Mouse (Mus musculus): Measurements from ENCODE around the gene Txndc11.

Gene Txndc11

DNA sequence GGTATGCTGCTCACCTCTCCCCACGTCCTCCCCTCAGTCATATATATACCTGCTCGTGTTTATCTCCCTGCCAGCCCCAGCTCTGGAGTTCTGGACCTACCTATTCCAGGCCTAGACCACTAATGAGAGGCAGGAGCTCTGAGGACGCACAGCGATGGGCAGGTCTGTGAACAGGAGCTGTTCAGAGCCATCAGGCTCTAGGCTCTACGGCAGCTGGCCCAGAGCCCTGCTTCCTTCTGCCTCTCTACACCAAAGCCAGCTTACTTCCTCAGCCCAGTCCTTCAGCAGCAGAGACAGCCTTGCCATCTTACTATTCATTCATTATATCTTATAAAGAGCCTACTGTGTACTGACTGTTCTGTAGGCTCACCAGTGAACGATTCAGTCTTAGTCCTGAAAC is 69.7 kb downstream of the Txndc11 start:
- no peak for DNase-seq

DNA sequence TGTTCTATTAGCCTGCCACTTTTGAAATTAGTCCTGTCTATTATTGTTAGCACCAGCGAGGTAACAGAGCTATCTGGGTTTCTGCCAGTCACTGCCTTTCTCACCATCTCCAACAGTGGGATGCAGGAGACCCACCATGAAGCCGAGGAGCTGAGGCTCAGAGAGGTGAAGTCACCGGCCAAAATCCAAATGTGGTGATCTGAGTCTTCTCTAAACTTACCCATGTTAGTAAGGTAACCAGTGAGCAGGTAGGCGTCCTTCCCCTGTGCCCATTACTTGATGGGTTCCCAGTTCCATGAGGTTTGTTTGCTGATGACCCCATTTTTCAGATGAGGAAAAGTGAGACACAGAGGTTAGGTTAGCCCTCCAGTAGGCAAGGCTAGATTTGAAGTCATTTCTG is 70.1 kb downstream of the Txndc11 start:
- DNase-seq = no peak

DNA sequence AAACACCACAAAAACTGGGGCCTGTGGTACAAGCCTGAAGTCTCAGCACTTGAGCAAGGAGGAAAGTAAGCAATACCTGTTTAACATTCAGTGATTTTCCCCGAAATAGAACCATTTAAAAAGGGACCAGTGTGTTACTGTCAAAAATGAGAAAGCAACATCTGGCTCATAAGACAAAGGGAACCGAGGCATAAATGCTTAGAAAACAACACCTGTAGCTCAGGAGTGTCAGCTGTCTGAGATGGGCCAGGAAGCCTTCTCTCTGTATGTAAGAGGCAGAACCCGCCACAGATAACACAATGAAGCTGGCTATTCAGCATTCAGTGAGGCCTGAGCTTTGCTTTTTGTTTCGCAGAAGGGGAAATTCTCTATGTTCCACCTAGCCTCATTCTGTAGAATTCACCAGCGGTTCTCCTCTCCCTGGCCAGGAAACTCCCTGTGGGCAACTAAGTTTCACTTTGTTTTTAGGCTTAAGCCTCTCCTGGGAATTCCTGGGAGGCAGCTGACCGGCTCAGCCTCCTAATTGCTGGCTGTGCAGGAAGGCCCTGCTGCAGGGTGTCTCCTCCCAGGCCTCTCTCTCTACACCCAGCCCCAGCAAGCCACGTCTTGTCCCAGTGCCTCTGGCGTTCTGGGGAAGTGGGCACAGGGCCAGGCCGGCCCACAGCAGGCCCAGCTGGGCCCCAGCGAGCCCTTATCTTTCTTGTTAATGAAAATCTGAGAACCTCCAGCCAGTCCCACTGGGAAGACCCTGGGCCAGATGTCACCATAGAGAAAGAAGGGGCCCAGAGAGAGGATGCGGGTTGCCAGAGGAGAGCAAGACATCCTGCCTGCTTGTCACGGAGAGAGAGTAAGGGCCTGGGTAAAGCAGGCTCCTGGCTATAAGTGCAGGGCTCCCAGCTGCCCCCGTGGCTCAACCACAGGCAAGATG is 71.4 kb downstream of the Txndc11 start:
- DNase-seq = peak; percentile 83

DNA sequence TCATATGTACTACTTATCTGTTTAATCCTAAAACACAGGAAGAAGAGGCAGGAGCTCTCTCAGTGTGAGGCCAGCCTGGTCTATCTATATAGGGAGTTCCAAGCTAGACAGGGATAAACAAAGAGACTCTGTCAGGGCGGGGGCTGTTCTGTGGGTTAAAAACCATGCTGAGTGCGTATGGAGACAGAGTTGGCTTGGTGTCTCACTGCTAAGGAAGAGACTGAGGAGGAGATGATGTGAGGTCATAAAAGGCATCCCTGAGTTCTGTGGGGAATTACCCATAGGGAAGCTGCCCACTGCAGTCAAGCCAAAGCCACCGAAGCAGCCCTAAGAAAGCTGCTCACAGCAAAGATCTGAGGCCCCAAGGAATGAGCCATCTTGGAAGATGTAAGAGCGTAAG is 73.8 kb downstream of the Txndc11 start, which contains the start of gene Snn:
TSS of gene Snn (plus strand) at position 301 of the 400 bp plus-strand sequence.
- DNase-seq = no peak

DNA sequence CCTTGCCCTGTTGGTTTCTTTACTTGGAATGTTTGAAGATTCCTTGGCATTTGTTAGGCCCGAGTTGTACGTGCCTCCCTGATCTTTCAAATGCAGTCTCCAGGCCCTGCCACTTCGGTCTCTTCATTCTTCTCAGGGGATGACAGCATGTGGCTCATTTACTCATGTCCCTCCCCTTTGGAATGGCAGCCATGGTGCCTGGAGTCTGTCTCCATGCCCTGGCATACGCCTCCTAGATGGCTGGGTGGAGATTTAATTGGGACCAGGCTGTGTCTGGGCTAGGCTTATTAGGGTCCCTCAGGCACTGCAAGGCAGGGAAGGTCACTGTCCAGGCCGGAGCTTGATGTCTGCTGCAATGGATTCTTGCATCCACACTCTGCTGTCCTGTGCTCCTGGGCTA is 78.5 kb downstream of the Txndc11 start:
- no peak for DNase-seq

DNA sequence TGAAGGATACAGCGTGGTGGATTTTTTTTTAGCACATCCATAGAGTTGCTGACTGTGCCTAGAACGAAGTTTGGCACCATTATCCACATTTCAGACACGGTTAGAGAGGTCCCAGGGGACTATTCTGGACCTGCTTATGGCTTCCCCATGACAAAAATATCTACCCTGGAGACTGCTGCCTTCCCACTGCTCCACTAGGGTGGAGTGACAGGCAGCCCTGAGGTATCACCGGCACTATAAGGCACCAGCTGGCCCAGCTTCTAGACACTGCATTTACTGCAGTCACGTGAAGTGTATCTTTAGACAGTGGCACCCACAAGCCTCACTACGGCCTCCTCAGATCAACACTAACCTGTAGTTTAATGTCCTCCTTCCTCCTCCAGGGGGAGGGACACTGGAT is 79.6 kb downstream of the Txndc11 start:
- DNase-seq = no peak

DNA sequence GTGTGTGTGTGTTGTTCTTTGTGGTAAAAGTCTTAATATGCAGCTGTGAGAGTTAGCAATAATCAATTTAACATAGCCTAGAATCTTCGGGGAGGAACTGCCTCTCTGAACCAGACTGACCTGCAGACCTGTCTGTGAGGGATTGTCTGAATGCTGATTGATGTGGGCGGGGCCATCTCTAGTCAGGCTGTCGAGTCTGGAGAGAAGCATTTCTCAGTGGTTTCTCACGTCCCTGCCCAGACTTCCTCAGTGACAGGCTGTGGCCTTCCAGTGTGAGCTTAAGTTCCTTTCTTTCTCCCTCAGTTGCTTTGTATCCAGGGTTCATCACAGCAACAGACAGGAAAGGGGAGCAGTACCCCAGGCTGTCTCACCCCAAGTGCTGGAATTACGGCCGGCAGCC is 80.0 kb downstream of the Txndc11 start:
- DNase-seq = no peak

DNA sequence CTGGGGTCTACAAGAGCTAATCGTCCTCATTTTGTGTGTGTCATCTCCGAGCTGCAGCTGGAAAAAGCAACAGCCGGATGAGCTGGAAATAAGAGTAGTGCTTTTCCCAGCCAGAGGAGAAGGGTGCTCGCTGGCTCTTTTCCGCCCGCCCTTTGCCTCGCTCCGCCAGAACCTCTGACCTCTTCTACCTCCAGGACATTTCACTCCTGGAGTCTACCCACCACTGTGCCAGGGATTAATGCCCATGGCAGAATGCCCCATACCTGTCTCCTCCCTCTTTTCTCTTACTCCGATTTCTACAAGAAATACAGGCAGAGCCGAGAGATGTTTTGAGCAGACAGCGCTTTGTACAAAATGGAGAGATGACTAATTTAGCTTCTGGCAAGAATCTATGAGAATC is 83.3 kb downstream of the Txndc11 start:
- no peak for DNase-seq

DNA sequence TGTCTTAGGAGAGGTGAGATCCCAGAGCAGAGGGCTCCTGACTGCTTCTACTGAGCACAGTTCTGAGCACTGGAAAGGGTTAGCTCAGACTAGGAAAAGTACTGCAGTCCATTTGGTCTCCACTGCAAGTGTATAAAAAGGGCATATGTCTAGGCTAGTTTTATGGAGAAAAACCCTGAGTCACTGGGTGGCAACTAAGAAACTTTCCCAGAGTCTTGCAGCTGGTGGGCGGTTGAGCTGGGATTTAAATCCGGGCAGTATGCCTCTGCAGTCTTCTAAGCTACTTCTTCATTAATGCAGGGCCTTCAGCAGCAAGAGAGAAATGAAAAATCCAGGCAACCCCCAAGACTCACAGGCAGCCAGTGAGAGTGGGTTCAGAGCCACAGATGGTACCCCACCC is 84.2 kb downstream of the Txndc11 start:
- no peak for DNase-seq

DNA sequence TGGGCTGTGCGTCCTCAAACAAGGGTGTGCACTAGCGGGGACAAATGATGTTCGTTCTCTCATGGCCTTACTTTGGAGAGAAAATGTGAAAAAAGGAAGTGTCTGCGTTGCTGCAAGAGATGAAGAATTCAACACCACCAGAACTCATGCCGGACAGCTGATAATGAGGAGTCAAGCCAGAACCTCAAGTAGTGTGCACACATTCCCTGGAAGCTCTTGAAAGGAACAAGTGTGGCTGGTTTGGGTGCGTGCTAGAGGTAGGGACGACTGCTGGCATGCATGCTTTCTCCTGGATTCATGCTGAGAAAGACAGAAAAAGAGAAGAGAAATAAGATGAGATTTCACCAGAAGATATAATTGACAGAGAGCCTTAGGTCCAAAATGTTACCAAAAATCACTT is 87.3 kb downstream of the Txndc11 start:
- peak; percentile 36 for DNase-seq

DNA sequence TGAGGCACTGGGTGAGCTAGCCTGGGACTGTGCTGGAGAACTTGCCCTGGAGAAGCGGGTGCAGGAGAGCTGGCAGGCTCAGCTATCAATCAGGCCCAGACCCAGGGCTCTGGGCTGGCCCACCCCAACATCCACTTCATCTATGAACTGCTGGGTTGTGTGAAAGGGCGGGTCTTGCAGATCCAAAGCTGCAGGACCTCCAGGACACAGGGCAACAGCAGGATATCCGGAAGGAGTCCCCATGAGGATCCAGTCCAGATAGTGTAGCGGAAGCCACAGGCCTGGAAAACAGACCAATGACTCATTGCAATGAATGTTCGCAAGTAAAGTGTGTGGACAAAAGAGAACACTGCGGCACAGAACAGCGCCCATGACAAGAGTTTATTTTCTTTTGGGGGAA is 88.0 kb downstream of the Txndc11 start:
- peak; percentile 46 for DNase-seq

DNA sequence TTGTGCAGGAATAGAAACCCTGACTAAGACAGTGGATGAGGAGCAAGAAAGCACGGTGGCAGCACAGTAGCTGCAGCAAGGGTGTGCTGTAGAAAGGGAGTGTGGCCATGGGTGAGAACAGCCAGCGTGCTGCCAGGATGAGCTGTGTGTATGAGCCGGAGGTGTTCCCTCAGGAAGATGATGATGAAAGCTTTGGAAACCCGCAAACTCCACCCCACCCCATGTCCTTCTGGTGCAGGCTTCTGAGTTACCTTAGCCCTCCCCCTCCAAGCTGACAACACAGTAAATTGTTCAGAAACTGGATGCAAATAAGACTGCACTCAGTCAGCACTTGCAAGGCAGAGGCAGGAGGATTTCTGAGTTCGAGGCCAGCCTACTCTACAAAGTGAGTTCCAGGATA is 91.2 kb downstream of the Txndc11 start:
- DNase-seq = no peak

DNA sequence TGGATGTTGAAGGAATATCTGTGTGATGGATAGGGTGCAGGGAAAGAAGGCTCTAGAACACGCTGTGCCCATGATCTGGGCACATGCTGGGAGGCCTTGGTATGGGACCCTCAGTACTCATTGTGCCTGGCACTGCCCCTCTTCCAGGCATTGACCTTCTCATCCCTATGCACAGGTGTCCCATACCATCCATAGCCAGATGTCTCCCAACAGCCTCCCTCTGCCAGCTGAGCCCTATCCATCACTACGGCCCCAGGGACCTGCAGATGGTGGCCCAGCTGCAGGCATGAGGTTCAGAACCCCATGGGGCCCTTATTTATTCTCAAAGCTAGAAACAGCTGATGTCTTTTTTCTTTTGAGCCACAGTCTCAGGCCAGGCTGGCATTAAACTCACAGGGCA is 93.8 kb downstream of the Txndc11 start:
- DNase-seq = no peak

DNA sequence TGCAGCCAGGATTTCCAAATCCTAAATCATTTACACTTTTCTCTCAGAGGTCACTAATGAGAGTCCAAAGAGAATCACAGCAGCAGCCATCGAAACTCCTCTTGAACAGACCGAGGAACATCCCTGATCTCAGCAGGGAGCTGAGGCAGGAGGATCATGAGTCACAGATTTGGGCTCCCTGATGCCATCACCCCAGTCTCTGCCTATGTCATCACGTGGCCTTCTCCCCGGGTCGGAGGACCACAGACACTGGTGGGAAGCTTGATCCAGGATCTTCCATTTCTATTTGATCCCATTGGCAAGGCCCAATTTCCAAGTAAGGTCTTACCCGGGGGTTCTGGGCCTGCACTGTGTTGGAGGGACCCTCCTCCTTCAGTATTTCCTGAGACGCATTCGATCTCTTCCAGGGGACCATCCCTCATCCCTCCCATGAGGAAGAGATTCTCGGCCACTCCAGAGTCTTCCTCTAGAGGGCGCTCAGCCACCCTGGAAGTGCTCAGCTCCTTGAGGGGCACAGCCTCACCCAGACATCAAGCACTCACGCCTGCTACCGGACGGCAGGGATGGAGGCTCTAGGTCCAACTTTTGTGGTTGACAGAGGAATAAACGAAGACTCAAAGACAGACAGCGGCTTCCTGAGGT is 98.5 kb downstream of the Txndc11 start:
- peak; percentile 86 for DNase-seq

DNA sequence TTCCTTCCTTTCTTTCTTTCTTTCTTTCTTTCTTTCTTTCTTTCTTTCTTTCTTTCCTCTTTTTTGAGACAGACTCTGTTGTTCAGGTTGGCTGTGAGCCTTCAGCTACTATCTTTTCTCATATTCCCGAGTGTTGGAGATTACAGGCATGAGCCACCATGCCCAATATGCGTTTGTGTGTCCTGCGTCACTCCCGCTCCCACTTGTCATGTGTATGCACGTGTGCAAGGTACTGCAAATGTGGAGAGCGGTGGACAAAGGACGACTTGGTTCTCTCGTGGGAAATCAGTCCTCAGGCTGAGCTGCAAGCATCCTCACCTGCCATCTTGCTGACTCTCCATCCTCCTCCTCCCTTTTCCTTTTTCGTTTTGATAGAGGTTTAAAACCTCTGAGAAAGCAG is 99.2 kb downstream of the Txndc11 start:
- no peak for DNase-seq

DNA sequence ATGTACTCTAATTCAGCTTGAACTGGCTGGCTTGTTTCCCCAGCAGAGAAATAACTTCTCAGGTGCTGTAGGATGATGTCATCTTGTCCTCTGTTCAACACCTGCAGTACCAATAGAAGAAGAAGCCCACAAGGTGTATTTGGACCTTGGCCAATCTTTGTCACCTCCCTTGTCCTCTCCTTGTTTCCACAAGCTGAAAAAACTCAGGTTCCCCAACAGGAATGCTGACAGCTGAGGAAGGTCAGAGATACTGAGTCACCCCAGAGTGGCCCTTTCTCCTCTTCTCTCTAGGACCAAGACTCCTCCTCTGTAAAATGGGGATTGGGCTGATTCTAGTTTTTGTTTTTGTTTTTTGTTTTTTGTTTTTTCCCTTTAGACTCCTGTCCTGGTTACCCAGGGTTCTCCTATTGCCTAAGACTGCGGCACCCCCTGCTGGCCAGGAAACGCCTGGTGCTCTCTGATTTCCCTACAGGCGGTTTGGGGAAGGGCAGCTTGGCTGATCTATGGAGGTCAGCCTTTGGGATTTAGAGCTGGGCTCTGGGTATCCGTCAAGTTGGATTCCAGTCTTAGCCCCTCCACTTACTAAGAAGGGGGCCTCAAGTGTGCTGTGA is 100.2 kb downstream of the Txndc11 start:
- peak; percentile 94 for DNase-seq

DNA sequence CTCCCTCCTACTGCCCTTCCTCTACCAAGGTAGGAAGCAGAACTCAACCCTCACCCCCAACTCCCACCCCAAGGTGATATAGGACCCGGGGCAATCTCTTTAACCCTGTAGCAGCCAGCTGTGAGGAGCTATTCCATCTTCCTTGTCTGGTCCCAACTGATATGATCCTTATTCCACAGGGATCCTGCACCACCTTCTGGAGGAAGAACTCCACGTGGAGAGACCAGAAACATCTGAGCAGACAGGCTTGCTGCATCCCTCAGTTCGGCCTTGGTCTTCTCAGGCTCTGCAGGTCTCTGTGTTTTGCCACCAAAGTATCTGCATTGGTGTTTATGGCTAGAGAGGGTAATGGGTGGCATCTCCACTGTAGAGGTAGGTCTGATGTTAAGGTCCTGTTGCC is 103.1 kb downstream of the Txndc11 start:
- DNase-seq = no peak

DNA sequence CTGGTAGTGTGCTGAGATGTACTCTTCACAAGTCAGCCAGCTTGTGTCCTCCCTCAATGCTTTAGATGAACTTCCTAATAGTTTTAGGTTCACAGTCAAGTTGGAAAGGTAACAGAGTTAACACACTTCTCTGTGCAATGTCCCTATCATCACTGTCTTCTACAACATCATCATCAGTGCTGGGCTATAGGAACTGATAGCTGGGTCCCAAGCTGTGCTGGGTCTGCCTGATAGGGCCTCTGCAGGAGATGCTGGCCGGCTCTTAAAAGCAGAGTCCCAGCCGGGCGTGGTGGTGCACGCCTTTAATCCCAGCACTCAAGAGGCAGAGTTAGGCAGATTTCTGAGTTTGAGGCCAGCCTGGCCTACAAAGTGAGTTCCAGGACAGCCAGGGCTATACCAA is 103.6 kb downstream of the Txndc11 start:
- no peak for DNase-seq

DNA sequence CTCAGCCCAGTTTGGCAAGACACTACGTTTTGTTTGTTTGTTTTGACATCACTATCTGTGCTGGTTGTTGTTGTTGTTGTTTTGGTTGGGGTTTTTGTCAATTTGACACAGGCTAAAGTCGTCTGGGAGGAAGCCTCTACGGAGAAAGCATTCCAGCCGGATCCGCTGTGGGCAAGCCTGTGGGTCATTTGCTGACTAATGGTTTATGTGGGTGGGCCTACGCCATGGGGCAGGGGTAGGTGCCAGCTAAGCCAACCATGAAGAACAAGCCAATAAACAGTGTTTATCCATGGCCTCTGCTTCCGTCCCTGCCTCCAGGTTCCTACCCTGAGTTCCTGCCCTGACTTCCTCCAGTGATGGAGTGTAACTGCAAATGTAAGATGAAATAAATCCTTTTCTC is 106.2 kb downstream of the Txndc11 start:
- no peak for DNase-seq
